Mouse (Mus musculus) neural tube, embryonic 11.5 days (tissue): Measurements from ENCODE around the gene Fancc. TPM values are rescaled to one million over a fixed set of nuclear protein-coding genes. Genes with fewer than 3 reads are reported as not detected.

Experiments used
- ATAC-seq: fragments of 200-750 bp; cut with Nextera tagmentation; 2 replicates; pipeline ENCODE4 v1.8.0; 2017; ENCODE audit warnings: moderate number of reproducible peaks, mild to moderate bottlenecking, moderate TSS enrichment, moderate library complexity; ENCODE audit not compliant: insufficient read depth, low FRiP score, low TSS enrichment
- DNase-seq: peaks from one replicate; pipeline ENCODE4 v3.0.0-alpha.2; 2015; ENCODE audit warnings: low spot score
- H3K27ac ChIP-seq: fragments of 300-500 bp; sonication (generic); 2 replicates; pipeline ENCODE4 v1.5.1; 2014; ENCODE audit warnings: low read depth, mild to moderate bottlenecking, low read length
- H3K27me3 ChIP-seq: fragments of 300-500 bp; sonication (generic); 2 replicates; pipeline ENCODE4 v1.6.1; 2014; ENCODE audit warnings: mild to moderate bottlenecking, low read length, mixed read lengths; ENCODE audit not compliant: control insufficient read depth, insufficient read depth
- H3K36me3 ChIP-seq: fragments of 300-500 bp; sonication (generic); 2 replicates; pipeline ENCODE4 v1.6.1; 2014; ENCODE audit warnings: mild to moderate bottlenecking, low read length, moderate library complexity, mixed read lengths; ENCODE audit not compliant: control insufficient read depth, insufficient read depth
- H3K4me1 ChIP-seq: fragments of 300-500 bp; sonication (generic); 2 replicates; pipeline ENCODE4 v1.6.1; 2014; ENCODE audit warnings: low read length, mixed read lengths; ENCODE audit not compliant: control insufficient read depth, insufficient read depth
- H3K4me2 ChIP-seq: fragments of 300-500 bp; sonication (generic); 2 replicates; pipeline ENCODE4 v1.6.1; 2014; ENCODE audit warnings: low read depth, mild to moderate bottlenecking, moderate library complexity
- H3K4me3 ChIP-seq: fragments of 300-500 bp; sonication (generic); 2 replicates; pipeline ENCODE4 v1.5.1; 2014; ENCODE audit warnings: low read depth, low read length
- H3K9ac ChIP-seq: fragments of 300-500 bp; sonication (generic); 2 replicates; pipeline ENCODE4 v1.6.1; 2014; ENCODE audit warnings: mild to moderate bottlenecking, low read length
- H3K9me3 ChIP-seq: fragments of 300-500 bp; sonication (generic); 2 replicates; pipeline ENCODE4 v1.6.1; 2016; ENCODE audit warnings: low read length; ENCODE audit not compliant: control insufficient read depth
- WGBS: fragments of 180-500 bp; shearing (Covaris S2); extraction: QIAGEN DNeasy Blood & Tissue Kit; methylation state at CpG from one replicate; pipeline ENCODE4 v1.1.7; 2014; 5-methylcytosine and 5-hydroxymethylcytosine counted together
- polyA plus RNA-seq: library from polyadenylated mRNA; unstranded; fragments of >200 nt; fragmentation: Nextera tagmentation; extraction: Ambion mirVana; gene quantifications from 2 replicates; pipeline ENCODE4 v1.2.1, GENCODE M21; 2014

The Fancc gene
- polyA plus RNA-seq: 22.2 and 26.3 TPM in 2 replicates

- H3K4me2 ChIP-seq: peak within 1 kb of the TSS; percentile 25
- no peak within 1 kb of the TSS for H3K4me3 ChIP-seq
- 21% methylated on average over 23 of the region's 23 CpGs for WGBS
- no peaks in the 10 kb centered on the region for H3K27me3 ChIP-seq
- H3K9ac ChIP-seq: peak within 1 kb of the TSS; percentile 35
- peak within 1 kb of the TSS; percentile 62 for H3K27ac ChIP-seq
- DNase-seq: peak; percentile 72
- H3K9me3 ChIP-seq: no peaks in the 10 kb centered on the region
- peak; percentile 91 for ATAC-seq
- no peaks in the 10 kb centered on the region for H3K36me3 ChIP-seq
- H3K4me1 ChIP-seq: peaks cover 7% of the 10 kb centered on the region; the same call in 1 of the 2 replicates
Measured at GRCm38 (mm10) chr13:63496646-63497582, at the start of gene Fancc. Fancc (minus strand) TSS chr13:63497278.

- no peak overlapping the region for H3K4me2 ChIP-seq
- DNase-seq: no peak
- no peaks in the 10 kb centered on the region for H3K9me3 ChIP-seq
- ATAC-seq: no peak
- H3K27me3 ChIP-seq: no peaks in the 10 kb centered on the region
- no peak overlapping the region for H3K4me3 ChIP-seq
- WGBS: 76% methylated on average over 7 of the region's 7 CpGs
- no peak overlapping the region for H3K9ac ChIP-seq
- H3K36me3 ChIP-seq: peaks cover 16% of the 10 kb centered on the region
- H3K4me1 ChIP-seq: peaks cover 29% of the 10 kb centered on the region
- no peak overlapping the region for H3K27ac ChIP-seq
Measured at GRCm38 (mm10) chr13:63545291-63545690, 48.2 kb upstream of the Fancc start.

GRCm38 (mm10) chr13:63544967-63545253 is 47.8 kb upstream of the Fancc start:
- peaks cover 17% of the 10 kb centered on the region for H3K36me3 ChIP-seq
- peaks cover 26% of the 10 kb centered on the region for H3K4me1 ChIP-seq
- ATAC-seq: no peak

GRCm38 (mm10) chr13:63544119-63544966 is 47.3 kb upstream of the Fancc start:
- 43% methylated on average over 13 of the region's 13 CpGs for WGBS
- Histone ChIP-seq H3K36me3 (peaks cover 17% of the 10 kb centered on the region), H3K9me3 (no peaks in the 10 kb centered on the region), H3K4me3 (no peak overlapping the region), H3K9ac (no peak overlapping the region), H3K4me1 (peaks cover 20% of the 10 kb centered on the region), H3K27me3 (no peaks in the 10 kb centered on the region), H3K4me2 (no peak overlapping the region), H3K27ac (0 out of 2 replicates have a peak overlapping the region, but pooled peaks have one; percentile 17)
- peak; percentile 25; the same call in 1 of the 2 replicates for ATAC-seq
- DNase-seq: no peak

More at GRCm38 (mm10) chr13:63544967-63545253, 47.8 kb upstream of the Fancc start:
- Histone ChIP-seq H3K27me3 (no peaks in the 10 kb centered on the region), H3K27ac (no peak overlapping the region), H3K9me3 (no peaks in the 10 kb centered on the region), H3K4me2 (no peak overlapping the region), H3K9ac (no peak overlapping the region), H3K4me3 (no peak overlapping the region)
- no peak for DNase-seq
- WGBS: 57% methylated on average over 5 of the region's 5 CpGs

- DNase-seq: no peak
- Histone ChIP-seq H3K4me1 (peaks cover 17% of the 10 kb centered on the region), H3K9me3 (no peaks in the 10 kb centered on the region), H3K27ac (no peak overlapping the region), H3K36me3 (peaks cover 23% of the 10 kb centered on the region), H3K9ac (no peak overlapping the region), H3K27me3 (no peaks in the 10 kb centered on the region), H3K4me3 (no peak overlapping the region), H3K4me2 (no peak overlapping the region)
- 48% methylated on average over 6 of the region's 6 CpGs for WGBS
- no peak for ATAC-seq
Measured at GRCm38 (mm10) chr13:63543459-63543858, 46.4 kb upstream of the Fancc start.

- WGBS: 86% methylated on average over 3 of the region's 3 CpGs
- H3K27me3 ChIP-seq: no peaks in the 10 kb centered on the region
Measured at GRCm38 (mm10) chr13:63542796-63543384, 45.8 kb upstream of the Fancc start.

GRCm38 (mm10) chr13:63541510-63541909 is 44.4 kb upstream of the Fancc start:
- Histone ChIP-seq H3K4me3 (no peak overlapping the region), H3K36me3 (peaks cover 30% of the 10 kb centered on the region), H3K9me3 (no peaks in the 10 kb centered on the region), H3K9ac (no peak overlapping the region), H3K27me3 (no peaks in the 10 kb centered on the region), H3K4me2 (no peak overlapping the region), H3K4me1 (peaks cover 17% of the 10 kb centered on the region), H3K27ac (no peak overlapping the region)
- ATAC-seq: no peak
- DNase-seq: no peak

More at GRCm38 (mm10) chr13:63542796-63543384, 45.8 kb upstream of the Fancc start:
- no peak overlapping the region for H3K9ac ChIP-seq
- no peak overlapping the region for H3K27ac ChIP-seq
- peaks cover 27% of the 10 kb centered on the region for H3K36me3 ChIP-seq
- H3K4me3 ChIP-seq: no peak overlapping the region
- H3K9me3 ChIP-seq: no peaks in the 10 kb centered on the region
- DNase-seq (no peak), ATAC-seq (no peak)
- no peak overlapping the region for H3K4me2 ChIP-seq
- H3K4me1 ChIP-seq: peaks cover 17% of the 10 kb centered on the region

GRCm38 (mm10) chr13:63540584-63540983 is 43.5 kb upstream of the Fancc start:
- peaks cover 36% of the 10 kb centered on the region for H3K36me3 ChIP-seq
- H3K27me3 ChIP-seq: no peaks in the 10 kb centered on the region
- no peaks in the 10 kb centered on the region for H3K9me3 ChIP-seq
- H3K4me1 ChIP-seq: peaks cover 17% of the 10 kb centered on the region
- H3K27ac ChIP-seq: no peak overlapping the region
- no peak for DNase-seq
- ATAC-seq: no peak
- WGBS: 90% methylated on average over 12 of the region's 12 CpGs
- no peak overlapping the region for H3K4me2 ChIP-seq
- H3K9ac ChIP-seq: no peak overlapping the region
- no peak overlapping the region for H3K4me3 ChIP-seq
